Mouse (Mus musculus): ENCODE measurements around the gene Iqcf6.
"Not testable (repeated sequence)": the region's sequence is repeated elsewhere in the genome, so short reads cannot be mapped to it uniquely, and the experiment has no call there.

The Iqcf6 gene

GRCm38 (mm10) chr9:106626282-106626681 is at the start of gene Iqcf6:
TSS of gene Iqcf6 (plus strand) at chr9:106626582.
- no peak for DNase-seq (ENCODE audit: low spot score)

GRCm38 (mm10) chr9:106580016-106580415 is 46.4 kb upstream of the Iqcf6 start:
- DNase-seq (ENCODE audit: low spot score), result no peak

- DNase-seq (ENCODE audit: low spot score), result no peak
Observed at GRCm38 (mm10) chr9:106582552-106582951, 43.8 kb upstream of the Iqcf6 start.

- DNase-seq (ENCODE audit: low spot score), result no peak
Observed at GRCm38 (mm10) chr9:106592158-106592557, 34.2 kb upstream of the Iqcf6 start.

GRCm38 (mm10) chr9:106595402-106595801 is 31.0 kb upstream of the Iqcf6 start:
- not testable (repeated sequence) for DNase-seq (ENCODE audit: low spot score)

- no peak for DNase-seq (ENCODE audit: low spot score)
Observed at GRCm38 (mm10) chr9:106595836-106596235, 30.5 kb upstream of the Iqcf6 start.

- no peak for DNase-seq (ENCODE audit: low spot score)
Observed at GRCm38 (mm10) chr9:106598466-106598865, 27.9 kb upstream of the Iqcf6 start.

- DNase-seq (ENCODE audit: low spot score), result peak; percentile 74
Observed at GRCm38 (mm10) chr9:106600546-106600945, 25.8 kb upstream of the Iqcf6 start.

GRCm38 (mm10) chr9:106610727-106611126 is 15.7 kb upstream of the Iqcf6 start:
- DNase-seq (ENCODE audit: low spot score), result no peak

GRCm38 (mm10) chr9:106613951-106614350 is 12.4 kb upstream of the Iqcf6 start:
- DNase-seq (ENCODE audit: low spot score), result no peak

GRCm38 (mm10) chr9:106614616-106615015 is 11.8 kb upstream of the Iqcf6 start:
- no peak for DNase-seq (ENCODE audit: low spot score)

GRCm38 (mm10) chr9:106616306-106616705 is 10.1 kb upstream of the Iqcf6 start:
- no peak for DNase-seq (ENCODE audit: low spot score)

GRCm38 (mm10) chr9:106617496-106617895 is 8.9 kb upstream of the Iqcf6 start:
- no peak for DNase-seq (ENCODE audit: low spot score)

- not testable (repeated sequence) for DNase-seq (ENCODE audit: low spot score)
Observed at GRCm38 (mm10) chr9:106627796-106628195, 1.4 kb downstream of the Iqcf6 start.

GRCm38 (mm10) chr9:106632185-106632584 is 5.8 kb downstream of the Iqcf6 start:
- no peak for DNase-seq (ENCODE audit: low spot score)

GRCm38 (mm10) chr9:106638154-106638553 is 11.8 kb downstream of the Iqcf6 start:
- no peak for DNase-seq (ENCODE audit: low spot score)

- no peak for DNase-seq (ENCODE audit: low spot score)
Observed at GRCm38 (mm10) chr9:106641346-106641745, 15.0 kb downstream of the Iqcf6 start.

GRCm38 (mm10) chr9:106643128-106643527 is 16.7 kb downstream of the Iqcf6 start:
- DNase-seq (ENCODE audit: low spot score), result peak; percentile 92

GRCm38 (mm10) chr9:106643787-106644186 is 17.4 kb downstream of the Iqcf6 start:
- no peak for DNase-seq (ENCODE audit: low spot score)

GRCm38 (mm10) chr9:106645684-106646271 is 19.4 kb downstream of the Iqcf6 start:
- DNase-seq (ENCODE audit: low spot score), result no peak

- no peak for DNase-seq (ENCODE audit: low spot score)
Observed at GRCm38 (mm10) chr9:106647226-106647625, 20.8 kb downstream of the Iqcf6 start.

GRCm38 (mm10) chr9:106652720-106653119 is 26.3 kb downstream of the Iqcf6 start:
- DNase-seq (ENCODE audit: low spot score), result no peak

GRCm38 (mm10) chr9:106655884-106656720 is 29.7 kb downstream of the Iqcf6 start, which contains the start of gene Grm2:
TSS of gene Grm2 (minus strand) at chr9:106656082.
- peak; percentile 87 for DNase-seq (ENCODE audit: low spot score)

Measured in testis, postnatal 10 days (tissue).